In the genomic region with DNA sequence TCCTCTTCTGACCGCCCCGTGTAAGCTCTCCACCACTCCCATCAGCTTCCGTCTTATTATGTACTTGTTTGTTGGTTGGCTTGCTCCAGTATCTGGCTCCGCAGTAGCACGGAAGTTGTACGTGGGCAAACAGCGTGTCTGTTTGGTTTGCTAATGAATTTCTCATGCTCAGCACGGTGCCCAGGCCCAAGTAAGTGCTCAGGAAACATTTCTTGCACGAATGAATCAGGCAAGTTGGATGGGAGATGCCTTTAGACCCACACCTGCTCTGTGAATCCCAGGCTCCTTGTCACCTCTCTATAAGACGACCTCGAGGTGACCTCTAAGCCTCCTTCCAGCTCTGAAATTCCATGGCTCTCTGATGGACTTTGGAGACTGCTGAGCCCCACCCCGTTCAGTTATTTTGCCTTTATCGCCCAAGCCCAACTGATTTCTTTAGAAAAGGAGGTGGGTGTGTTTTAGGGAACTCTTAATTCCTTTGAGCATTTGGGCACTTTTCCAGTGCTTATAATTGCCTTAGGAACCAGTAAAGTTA, we compare ENCODE assay signal across 14 mouse cellular contexts. TPM values are rescaled to one million over a fixed set of nuclear protein-coding genes. Genes with fewer than 3 reads are reported as not detected.
DNase-seq lines count a peak whose midpoint lies in the region; ATAC-seq and TF ChIP-seq lines count a peak whose summit lies in the region.
"Had no signal": no experiment of that assay in that cellular context is flagged by ENCODE, and none has a peak within 500 bp of the region (broad histone marks: within the 10 kb centered on the region; RNA-seq: fewer than 3 reads in every experiment).

No protein-coding gene starts in this region.

- peaks cover 64% of the 10 kb centered on the region for H3K4me1 ChIP-seq in forebrain, embryonic 10.5 days
- H3K4me1 ChIP-seq in forebrain, postnatal 0 days (ENCODE audit: insufficient read depth), result no peaks in the 10 kb centered on the region
- peaks cover 29% of the 10 kb centered on the region for H3K4me1 ChIP-seq in midbrain, embryonic 12.5 days
- H3K4me1 ChIP-seq in midbrain, postnatal 0 days (ENCODE audit: insufficient read depth, low read length), result no peaks in the 10 kb centered on the region
- H3K4me1 ChIP-seq in hindbrain, embryonic 13.5 days (replicated peaks), result peaks cover 21% of the 10 kb centered on the region
- H3K4me1 ChIP-seq in stomach, postnatal 0 days (replicated peaks; ENCODE audit: control insufficient read depth, insufficient read depth), result peaks cover 3% of the 10 kb centered on the region; the same call in 1 of the 2 replicates

- H3K4me2 ChIP-seq in forebrain, postnatal 0 days (ENCODE audit: low read depth), result no peak overlapping the region
- H3K4me2 ChIP-seq in midbrain, embryonic 12.5 days (replicated peaks), result no peak overlapping the region
- H3K4me2 ChIP-seq in midbrain, postnatal 0 days (ENCODE audit: low read depth, low read length, poor library complexity, severe bottlenecking), result no peak overlapping the region
- no peak overlapping the region for H3K4me2 ChIP-seq in hindbrain, embryonic 13.5 days
- H3K4me2 ChIP-seq in stomach, postnatal 0 days (replicated peaks; ENCODE audit: low read depth), result no peak overlapping the region

- ATAC-seq in forebrain, postnatal 0 days, result no peak
- ATAC-seq in midbrain, embryonic 12.5 days (ENCODE audit: low FRiP score, low read depth), result no peak
- ATAC-seq in midbrain, postnatal 0 days (ENCODE audit: low FRiP score), result no peak
- ATAC-seq in hindbrain, embryonic 13.5 days (ENCODE audit: low FRiP score), result no peak
- peak; percentile 81 for ATAC-seq in stomach, postnatal 0 days (ENCODE audit: low FRiP score, low TSS enrichment)
- ATAC-seq: inflammation-experienced regulatory T-cells, adult 6 months had no signal

- H3K9me3 ChIP-seq in forebrain, embryonic 10.5 days, result no peaks in the 10 kb centered on the region
- H3K9me3 ChIP-seq in forebrain, postnatal 0 days (ENCODE audit: low read length), result no peaks in the 10 kb centered on the region
- no peaks in the 10 kb centered on the region for H3K9me3 ChIP-seq in midbrain, embryonic 12.5 days
- H3K9me3 ChIP-seq in midbrain, postnatal 0 days (ENCODE audit: low read length), result no peaks in the 10 kb centered on the region
- no peaks in the 10 kb centered on the region for H3K9me3 ChIP-seq in hindbrain, embryonic 13.5 days
- no peaks in the 10 kb centered on the region for H3K9me3 ChIP-seq in stomach, postnatal 0 days (ENCODE audit: control insufficient read depth, low read length)
- H3K9me3 ChIP-seq: heart, embryonic 10.5 days had no signal

- H3K9ac ChIP-seq in forebrain, postnatal 0 days, result no peak overlapping the region
- no peak overlapping the region for H3K9ac ChIP-seq in midbrain, embryonic 12.5 days (replicated peaks)
- H3K9ac ChIP-seq in midbrain, postnatal 0 days (replicated peaks; ENCODE audit: low read length, poor library complexity, severe bottlenecking), result no peak overlapping the region
- H3K9ac ChIP-seq in hindbrain, embryonic 13.5 days, result no peak overlapping the region
- no peak overlapping the region for H3K9ac ChIP-seq in stomach, postnatal 0 days (ENCODE audit: low read length)

- peak overlapping the region; percentile 89 for H3K27ac ChIP-seq in forebrain, embryonic 10.5 days
- H3K27ac ChIP-seq in forebrain, postnatal 0 days (ENCODE audit: low read depth, low read length), result no peak overlapping the region
- H3K27ac ChIP-seq in midbrain, embryonic 12.5 days (replicated peaks), result peak overlapping the region; percentile 56
- H3K27ac ChIP-seq in midbrain, postnatal 0 days (ENCODE audit: low read depth, low read length), result no peak overlapping the region
- peak overlapping the region; percentile 10; the same call in 1 of the 2 replicates for H3K27ac ChIP-seq in hindbrain, embryonic 13.5 days
- H3K27ac ChIP-seq in stomach, postnatal 0 days (replicated peaks), result peak overlapping the region; percentile 50; the same call in 1 of the 2 replicates
- no peak overlapping the region for H3K27ac ChIP-seq in layer of hippocampus, adult 2 months
- H3K27ac ChIP-seq: heart, embryonic 10.5 days had no signal

- peak overlapping the region; percentile 19; the same call in 1 of the 2 replicates for H3K4me3 ChIP-seq in forebrain, embryonic 10.5 days
- no peak overlapping the region for H3K4me3 ChIP-seq in forebrain, postnatal 0 days (ENCODE audit: low read depth, low read length)
- H3K4me3 ChIP-seq in midbrain, embryonic 12.5 days, result no peak overlapping the region
- no peak overlapping the region for H3K4me3 ChIP-seq in midbrain, postnatal 0 days (ENCODE audit: low read depth, low read length)
- no peak overlapping the region for H3K4me3 ChIP-seq in hindbrain, embryonic 13.5 days
- H3K4me3 ChIP-seq in stomach, postnatal 0 days (ENCODE audit: low read depth, low read length), result no peak overlapping the region
- no peak overlapping the region for H3K4me3 ChIP-seq in layer of hippocampus, adult 2 months
- H3K4me3 ChIP-seq: heart, embryonic 10.5 days had no signal

- no peaks in the 10 kb centered on the region for H3K27me3 ChIP-seq in forebrain, embryonic 10.5 days (ENCODE audit: poor library complexity, severe bottlenecking)
- no peaks in the 10 kb centered on the region for H3K27me3 ChIP-seq in forebrain, postnatal 0 days (ENCODE audit: insufficient read depth, low read length)
- H3K27me3 ChIP-seq in midbrain, embryonic 12.5 days, result no peaks in the 10 kb centered on the region
- no peaks in the 10 kb centered on the region for H3K27me3 ChIP-seq in midbrain, postnatal 0 days (ENCODE audit: insufficient read depth, low read length)
- H3K27me3 ChIP-seq in hindbrain, embryonic 13.5 days, result no peaks in the 10 kb centered on the region
- H3K27me3 ChIP-seq in stomach, postnatal 0 days (ENCODE audit: control insufficient read depth, insufficient read depth, low read length), result no peaks in the 10 kb centered on the region

- WGBS in forebrain, embryonic 10.5 days, result 30% methylated on average over 13 of the region's 13 CpGs
- WGBS in forebrain, postnatal 0 days, result 14% methylated on average over 13 of the region's 13 CpGs
- 47% methylated on average over 13 of the region's 13 CpGs for WGBS in midbrain, embryonic 12.5 days
- WGBS in midbrain, postnatal 0 days, result 51% methylated on average over 13 of the region's 13 CpGs
- WGBS in hindbrain, embryonic 13.5 days, result 29% methylated on average over 13 of the region's 13 CpGs
- 42% methylated on average over 13 of the region's 13 CpGs for WGBS in stomach, postnatal 0 days

- no peak for TF ChIP-seq CTCF in forebrain, postnatal 0 days (IDR thresholded peaks at IDR 0.05; ENCODE audit: low read depth)
- TF ChIP-seq CTCF in midbrain, postnatal 0 days (IDR thresholded peaks at IDR 0.05), result no peak
- TF ChIP-seq CTCF in stomach, postnatal 0 days (IDR thresholded peaks at IDR 0.05; ENCODE audit: low read depth), result no peak
- TF ChIP-seq CTCF in layer of hippocampus, adult 2 months (conservative IDR thresholded peaks at IDR 0.05), result no peak

- no peak for TF ChIP-seq EP300 in stomach, postnatal 0 days (optimal IDR thresholded peaks at IDR 0.05)

- no peaks in the 10 kb centered on the region for H3K36me3 ChIP-seq in forebrain, embryonic 10.5 days (replicated peaks)
- no peaks in the 10 kb centered on the region for H3K36me3 ChIP-seq in forebrain, postnatal 0 days (ENCODE audit: insufficient read depth)
- H3K36me3 ChIP-seq in midbrain, embryonic 12.5 days, result no peaks in the 10 kb centered on the region
- no peaks in the 10 kb centered on the region for H3K36me3 ChIP-seq in midbrain, postnatal 0 days (ENCODE audit: insufficient read depth, low read length)
- H3K36me3 ChIP-seq in hindbrain, embryonic 13.5 days, result no peaks in the 10 kb centered on the region
- no peaks in the 10 kb centered on the region for H3K36me3 ChIP-seq in stomach, postnatal 0 days (ENCODE audit: control insufficient read depth, insufficient read depth, low read length)
- H3K36me3 ChIP-seq: heart, embryonic 10.5 days had no signal

- peak; percentile 44 for DNase-seq in forebrain, embryonic 10.5 days (ENCODE audit: extremely low spot score, low spot score)
- no peak for DNase-seq in forebrain, postnatal 0 days
- DNase-seq in midbrain, postnatal 0 days (ENCODE audit: low spot score), result no peak
- DNase-seq in stomach, postnatal 0 days (ENCODE audit: low spot score), result peak; percentile 60
- no peak for DNase-seq in cerebellum, postnatal 14 days
- DNase-seq in layer of hippocampus, adult 2 months (ENCODE audit: low spot score in 2 of 2), result no peak
- DNase-seq: cerebellum, adult 9-10 months; lung, postnatal 36 days; spleen, adult 18-20 months; thymus, postnatal 14 days had no signal

RNA-seq across cellular contexts. Expression of a gene that starts 55.4 kb away (rescaled TPM):
- polyA plus RNA-seq in forebrain, embryonic 10.5 days (2016; fragmentation: Nextera tagmentation; extraction: Ambion mirVana), result 18.8 and 20.6 TPM in 2 replicates
- 36.9 and 53.3 TPM in 2 replicates for total RNA-seq in forebrain, postnatal 0 days (2014; rRNA removed)
- 9.0 and 10.7 TPM in 2 replicates for polyA plus RNA-seq in forebrain, postnatal 0 days (2015; fragmentation: Nextera tagmentation; extraction: Ambion mirVana)
- polyA plus RNA-seq in midbrain, embryonic 12.5 days (2016; fragmentation: Nextera tagmentation; extraction: Ambion mirVana), result 14.4 and 17.3 TPM in 2 replicates
- 76.3 and 90.8 TPM in 2 replicates for total RNA-seq in midbrain, postnatal 0 days (2014; rRNA removed)
- polyA plus RNA-seq in midbrain, postnatal 0 days (2015; fragmentation: Nextera tagmentation; extraction: Ambion mirVana), result 16.6 and 22.6 TPM in 2 replicates
- 10.9 and 12.5 TPM in 2 replicates for polyA plus RNA-seq in hindbrain, embryonic 13.5 days (2015; fragmentation: Nextera tagmentation; extraction: Ambion mirVana)
- polyA plus RNA-seq in stomach, postnatal 0 days (2015; fragmentation: Nextera tagmentation; extraction: Ambion mirVana), result 15.2 and 19.6 TPM in 2 replicates
- total RNA-seq in layer of hippocampus, adult 2 months (2021), result 10 to 100 TPM; 26.2 to 27.4 TPM

Comparison
In these comparisons a context has a peak if more than half of its experiments do, and no peak if none do; other contexts are left out.
1. DNase-seq: peak in forebrain, embryonic 10.5 days (single experiment) and stomach, postnatal 0 days (single experiment); none in forebrain, postnatal 0 days (single experiment), midbrain, postnatal 0 days (single experiment), cerebellum, postnatal 14 days (0 of 2) and layer of hippocampus, adult 2 months (0 of 2).
2. H3K27ac ChIP-seq: peak in forebrain, embryonic 10.5 days (single experiment), midbrain, embryonic 12.5 days (single experiment), hindbrain, embryonic 13.5 days (single experiment) and stomach, postnatal 0 days (single experiment); none in forebrain, postnatal 0 days (single experiment), midbrain, postnatal 0 days (single experiment) and layer of hippocampus, adult 2 months (single experiment).